Mouse (Mus musculus): ENCODE measurements around the gene Slc2a6.

The Slc2a6 gene

DNA sequence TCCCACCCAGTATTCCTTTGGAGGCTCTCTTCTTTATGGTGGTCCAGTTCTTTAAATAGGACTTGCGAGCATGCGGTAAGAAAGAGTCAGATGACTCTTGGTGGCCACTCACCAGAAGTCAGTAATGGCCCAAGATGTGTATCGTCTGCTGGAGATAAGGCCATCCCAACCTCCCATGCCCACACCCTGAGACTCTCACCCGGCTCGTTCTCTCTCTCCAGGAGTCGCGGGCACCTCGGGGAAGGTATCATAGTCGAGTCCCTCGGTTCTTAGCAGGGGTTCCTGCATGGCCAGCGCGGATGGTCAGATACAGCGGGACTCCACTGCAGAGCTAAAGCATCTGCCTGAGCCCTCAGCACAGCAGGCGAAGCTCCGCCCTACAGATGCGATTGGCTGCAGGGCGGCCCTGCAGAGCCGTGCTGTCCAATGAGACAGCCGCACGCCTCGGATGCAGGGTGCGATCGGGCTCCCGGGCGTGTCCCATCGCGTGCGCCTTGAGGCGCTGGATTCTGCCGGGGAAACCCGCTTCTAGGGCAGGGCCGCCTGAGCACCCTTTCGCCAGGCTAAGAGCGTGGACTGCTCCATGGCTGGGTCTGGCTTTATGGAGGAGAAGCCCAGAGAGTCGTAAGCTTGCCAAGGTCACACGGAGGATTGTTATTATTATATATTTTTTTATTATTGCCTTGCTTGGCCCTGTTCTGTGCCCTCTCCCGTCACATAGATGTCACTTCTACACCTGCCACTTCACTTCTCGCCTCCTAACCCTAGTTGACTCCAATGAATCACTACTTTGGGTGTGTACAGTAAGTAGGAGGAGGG, at the start of gene Slc2a6:
Gene Slc2a6, minus strand, starts transcription at position 381 of the 819 bp plus-strand sequence.
- peak; percentile 94 for DNase-seq (ENCODE audit: low read depth, low spot score)

DNA sequence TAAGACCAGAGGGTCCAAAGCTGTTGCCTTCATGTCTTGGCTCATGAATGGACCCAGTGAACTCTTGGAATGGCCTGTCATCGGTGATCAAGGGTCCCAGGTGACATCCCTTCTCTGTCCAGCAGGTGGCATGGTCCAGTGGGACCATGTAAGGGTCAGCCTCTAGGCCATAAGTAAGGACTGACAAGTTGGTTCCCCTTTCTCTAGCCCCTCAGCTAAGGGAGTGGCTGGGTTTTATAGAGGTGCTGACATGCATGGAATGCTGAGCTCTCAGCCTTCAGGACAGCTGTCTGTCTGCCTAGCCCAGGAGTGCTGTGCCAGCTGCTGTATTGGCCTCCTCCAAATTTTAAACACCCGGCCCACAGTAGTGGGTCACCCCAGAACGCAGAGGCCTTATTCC, 47.7 kb upstream of the Slc2a6 start:
- peak; percentile 43 for DNase-seq (ENCODE audit: low read depth, low spot score)

DNA sequence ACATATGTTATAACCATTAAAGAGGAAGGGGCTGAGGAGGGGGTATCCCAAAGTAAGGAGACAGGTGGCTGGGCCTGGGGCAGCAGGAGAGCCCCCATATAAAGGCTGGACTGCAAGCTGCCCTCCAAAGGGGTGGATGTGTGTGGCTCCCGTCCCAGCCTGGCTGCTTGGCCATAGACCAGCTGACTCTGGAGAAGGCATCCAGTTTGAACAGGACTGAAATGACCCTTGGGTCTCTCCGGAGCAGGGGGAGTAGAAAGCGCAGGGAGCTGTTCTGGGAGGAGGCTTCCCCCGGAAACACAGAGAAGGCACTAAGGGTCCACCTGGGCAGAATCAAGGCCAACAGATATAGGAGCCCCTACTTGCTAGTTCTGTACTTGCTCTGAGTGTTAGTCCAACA, 47.0 kb upstream of the Slc2a6 start:
- no peak for DNase-seq (ENCODE audit: low read depth, low spot score)

DNA sequence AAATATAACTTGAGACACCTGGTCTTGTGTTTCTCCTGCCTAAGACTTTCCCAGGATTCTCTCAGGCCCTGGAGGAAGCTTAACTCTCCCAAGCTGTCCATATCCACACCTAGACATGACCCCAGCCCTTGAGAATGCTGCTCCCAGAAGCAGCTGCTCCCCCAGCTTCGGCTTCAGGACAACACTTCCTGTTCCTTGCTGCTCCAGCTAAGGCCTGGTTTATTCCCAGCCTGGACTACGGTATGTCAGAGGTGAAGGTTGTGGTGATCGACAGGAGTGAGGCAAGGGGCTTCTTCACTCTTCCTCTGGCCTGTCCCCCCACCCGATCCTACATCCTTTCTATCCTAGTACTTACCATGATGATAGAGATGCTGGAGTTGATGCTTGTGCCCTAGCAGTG, 45.6 kb upstream of the Slc2a6 start:
- DNase-seq (ENCODE audit: low read depth, low spot score): no peak

DNA sequence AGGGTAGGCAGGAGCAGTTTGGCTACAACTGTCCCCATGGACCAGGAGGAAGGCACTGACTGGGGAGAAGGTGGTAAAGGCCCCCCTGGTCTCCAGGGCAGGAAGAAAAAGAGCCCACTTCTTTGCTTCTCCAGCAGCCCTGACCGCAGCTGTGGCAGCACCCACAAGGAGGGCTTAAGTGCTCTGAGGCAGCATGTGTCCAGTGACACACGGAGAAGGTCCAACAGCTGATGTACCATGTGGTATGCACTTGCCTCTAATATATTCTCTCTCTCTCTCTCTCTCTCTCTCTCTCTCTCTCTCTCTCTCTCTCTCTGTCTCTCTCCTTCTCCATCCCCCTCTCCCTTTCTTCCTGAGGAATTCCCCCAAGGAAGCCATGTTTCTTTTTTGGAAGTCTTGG, 44.2 kb upstream of the Slc2a6 start, which contains the start of gene Mymk:
Gene Mymk, minus strand, starts transcription at position 202 of the 400 bp plus-strand sequence.
- DNase-seq (ENCODE audit: low read depth, low spot score): no peak

DNA sequence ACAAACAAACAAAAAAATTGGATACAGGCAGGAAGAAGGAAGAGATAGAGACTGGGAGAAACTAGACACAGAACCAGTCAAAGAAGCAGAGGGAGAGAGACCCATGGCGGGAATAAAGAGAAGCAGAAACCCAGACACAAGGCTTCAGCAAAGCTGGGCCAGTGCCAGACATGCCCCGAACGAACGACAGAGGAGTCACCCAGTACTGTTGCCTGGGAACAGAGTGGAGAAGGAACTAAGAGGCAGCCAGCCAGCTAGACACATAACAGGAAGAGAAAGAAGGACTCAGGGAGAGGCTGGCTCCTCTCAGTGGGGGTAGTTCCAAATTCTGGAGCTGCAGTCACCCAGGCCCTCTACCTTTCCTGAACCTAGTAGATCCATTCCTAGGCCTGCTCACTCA, 43.3 kb upstream of the Slc2a6 start:
- DNase-seq (ENCODE audit: low read depth, low spot score): no peak

DNA sequence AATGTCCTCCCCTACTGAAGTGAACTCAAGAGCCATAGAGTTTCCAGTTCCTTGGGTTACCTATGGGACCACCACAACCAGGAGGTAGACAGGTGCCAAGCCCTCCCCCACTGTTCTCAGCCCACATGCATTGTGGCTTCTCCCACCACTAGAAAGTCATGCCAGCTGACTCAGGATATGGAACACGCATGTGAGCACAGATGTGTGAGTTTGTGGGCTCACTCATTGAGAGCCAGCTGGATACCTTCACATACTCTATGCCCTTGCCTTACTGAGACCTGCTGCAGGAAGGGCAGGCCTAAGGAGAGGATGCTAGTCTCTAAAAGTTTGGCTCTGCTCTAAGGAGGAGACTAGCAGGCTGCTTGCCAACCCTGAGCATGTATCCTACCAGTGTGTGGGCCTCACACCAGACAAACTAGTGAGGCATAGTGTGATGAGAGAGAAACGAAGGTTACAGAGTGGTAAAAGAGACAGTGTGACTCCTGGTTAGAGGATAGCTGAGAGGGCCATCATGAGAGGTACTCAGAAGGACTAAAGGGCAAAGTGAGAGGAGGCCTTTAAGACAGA, 42.5 kb upstream of the Slc2a6 start:
- no peak for DNase-seq (ENCODE audit: low read depth, low spot score)

DNA sequence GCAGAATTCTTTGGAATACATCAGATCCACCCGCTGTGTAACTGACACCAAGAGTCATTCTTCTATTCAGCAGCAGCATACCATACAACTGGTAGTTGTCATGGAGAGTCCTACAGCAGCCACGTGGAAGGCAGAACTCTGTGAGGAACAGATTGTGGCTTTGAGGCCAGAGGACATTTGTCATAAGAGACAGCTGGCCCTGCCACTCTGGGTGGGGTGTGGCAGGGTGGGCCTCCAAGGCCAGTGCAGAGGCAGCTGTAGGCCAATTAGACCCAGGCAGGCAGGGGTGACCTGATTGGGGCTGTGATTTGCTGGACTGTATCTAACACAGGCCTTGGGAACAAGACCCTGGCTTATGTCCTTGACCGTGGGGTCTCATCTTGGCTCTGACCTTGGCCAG, 41.8 kb upstream of the Slc2a6 start:
- DNase-seq (ENCODE audit: low read depth, low spot score): no peak

DNA sequence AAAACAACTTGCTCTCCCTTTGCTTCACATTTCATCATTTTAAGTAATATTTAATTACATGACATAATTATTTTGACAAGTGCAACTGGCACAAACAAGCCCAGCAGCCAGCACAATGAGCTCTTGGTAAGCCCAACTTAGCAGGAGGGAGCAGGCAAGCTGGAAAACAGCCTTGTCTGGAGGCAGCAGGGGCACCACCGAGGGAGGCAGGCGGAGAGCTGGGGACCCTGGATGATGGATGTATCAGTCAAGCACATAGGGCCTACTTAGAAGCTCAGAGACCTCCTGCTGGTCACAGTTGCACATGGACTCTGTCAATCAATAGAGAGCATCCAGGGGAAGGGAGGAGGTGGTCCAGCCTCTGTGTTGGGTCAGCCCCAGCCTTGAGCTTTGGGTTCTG, 40.2 kb upstream of the Slc2a6 start:
- no peak for DNase-seq (ENCODE audit: low read depth, low spot score)

DNA sequence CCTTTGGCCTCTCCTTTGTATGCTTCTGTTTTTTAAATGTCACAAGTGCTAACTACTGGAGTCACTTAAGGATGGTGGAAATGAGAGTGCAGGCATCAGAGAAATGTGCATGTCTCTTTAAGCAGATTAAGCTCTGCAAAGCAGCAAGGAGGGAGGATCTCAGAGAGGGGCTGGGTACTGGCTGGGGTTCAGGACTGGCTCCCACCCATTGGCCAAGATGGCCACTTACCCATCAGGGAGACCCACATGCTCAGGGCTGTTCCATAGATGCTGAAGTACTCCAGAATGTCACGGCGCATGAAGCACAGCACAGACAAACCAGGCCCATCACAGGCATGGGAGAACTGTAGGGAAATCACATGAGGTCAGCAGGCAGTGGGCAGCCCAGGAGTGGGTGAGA, 39.3 kb upstream of the Slc2a6 start:
- DNase-seq (ENCODE audit: low read depth, low spot score): no peak

DNA sequence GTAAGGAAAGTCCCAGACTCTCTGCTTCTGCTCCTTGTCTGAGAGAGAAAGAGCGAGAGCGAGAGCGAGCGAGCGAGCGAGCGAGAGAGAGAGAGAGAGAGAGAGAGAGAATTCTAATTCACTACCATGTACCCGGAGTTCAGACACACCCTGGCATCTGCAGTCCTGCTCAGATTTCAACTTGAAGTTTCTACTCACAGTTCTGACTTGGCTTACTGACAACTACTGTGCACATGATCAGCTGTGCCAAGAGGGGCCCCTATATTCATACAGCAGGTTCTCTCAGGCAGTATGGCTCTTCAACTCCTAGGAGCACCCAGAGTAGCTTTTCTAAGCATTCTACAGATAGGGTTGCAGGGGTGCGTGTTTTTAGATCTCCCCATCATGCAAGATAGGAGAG, 31.4 kb upstream of the Slc2a6 start:
- DNase-seq (ENCODE audit: low read depth, low spot score): no peak

DNA sequence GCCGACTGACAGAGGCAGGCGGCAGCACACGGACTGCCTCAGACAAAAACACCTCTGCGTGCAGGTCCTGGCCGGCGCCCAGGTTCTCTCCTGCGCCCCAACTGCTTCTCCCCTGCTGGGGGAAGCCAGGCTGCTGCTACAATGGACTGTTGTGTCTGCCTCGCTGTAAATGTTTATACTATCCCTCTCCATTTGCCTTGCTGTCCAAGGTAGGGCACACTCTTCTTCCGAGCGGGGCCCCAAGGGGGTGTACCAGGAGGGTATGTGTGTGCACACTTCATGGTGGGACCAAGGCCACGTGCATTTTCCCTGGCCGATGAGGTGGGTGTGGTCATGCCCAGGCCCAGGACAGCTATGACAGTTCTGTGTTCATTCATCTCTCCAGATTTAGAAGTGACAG, 31.0 kb upstream of the Slc2a6 start:
- DNase-seq (ENCODE audit: low read depth, low spot score): no peak

DNA sequence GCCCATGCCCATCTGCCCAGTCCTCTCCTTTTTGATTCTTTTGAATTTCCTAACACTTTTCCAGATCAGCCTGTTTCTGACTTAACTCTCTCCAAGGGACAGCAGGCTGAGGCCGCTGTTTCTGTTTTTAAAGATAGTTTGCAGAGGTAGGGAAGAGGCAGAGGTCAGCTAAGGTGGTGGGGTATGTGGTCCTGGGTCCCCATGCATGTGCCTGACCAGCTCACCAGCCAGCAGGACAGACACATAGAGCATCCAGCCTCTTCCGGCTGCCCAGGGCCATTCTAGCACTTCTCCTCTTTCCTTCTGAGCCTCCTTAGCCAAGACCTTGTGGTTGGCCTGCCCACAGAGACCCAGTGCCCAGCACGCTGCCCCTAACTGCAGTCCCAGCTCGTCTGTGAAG, 30.5 kb upstream of the Slc2a6 start:
- no peak for DNase-seq (ENCODE audit: low read depth, low spot score)

DNA sequence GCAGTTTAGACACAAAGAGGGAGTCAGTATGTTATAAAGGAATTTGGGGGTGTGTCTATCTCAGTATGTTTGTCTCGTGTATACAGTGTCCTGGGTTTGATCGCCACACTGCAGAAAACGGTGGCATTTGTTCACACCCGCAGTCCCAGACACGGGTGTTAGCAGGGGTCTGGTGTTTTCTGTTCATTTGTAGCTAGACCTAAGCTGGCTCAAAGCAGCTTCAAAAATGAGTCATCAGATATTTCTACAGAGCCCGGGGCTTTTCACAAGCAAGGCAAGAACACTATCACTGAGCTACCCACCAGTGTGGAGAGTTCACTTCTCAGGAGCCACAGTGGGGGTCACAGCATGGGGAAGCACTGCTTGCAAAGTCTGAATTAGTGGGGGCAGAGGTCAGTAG, 21.6 kb upstream of the Slc2a6 start:
- no peak for DNase-seq (ENCODE audit: low read depth, low spot score)

DNA sequence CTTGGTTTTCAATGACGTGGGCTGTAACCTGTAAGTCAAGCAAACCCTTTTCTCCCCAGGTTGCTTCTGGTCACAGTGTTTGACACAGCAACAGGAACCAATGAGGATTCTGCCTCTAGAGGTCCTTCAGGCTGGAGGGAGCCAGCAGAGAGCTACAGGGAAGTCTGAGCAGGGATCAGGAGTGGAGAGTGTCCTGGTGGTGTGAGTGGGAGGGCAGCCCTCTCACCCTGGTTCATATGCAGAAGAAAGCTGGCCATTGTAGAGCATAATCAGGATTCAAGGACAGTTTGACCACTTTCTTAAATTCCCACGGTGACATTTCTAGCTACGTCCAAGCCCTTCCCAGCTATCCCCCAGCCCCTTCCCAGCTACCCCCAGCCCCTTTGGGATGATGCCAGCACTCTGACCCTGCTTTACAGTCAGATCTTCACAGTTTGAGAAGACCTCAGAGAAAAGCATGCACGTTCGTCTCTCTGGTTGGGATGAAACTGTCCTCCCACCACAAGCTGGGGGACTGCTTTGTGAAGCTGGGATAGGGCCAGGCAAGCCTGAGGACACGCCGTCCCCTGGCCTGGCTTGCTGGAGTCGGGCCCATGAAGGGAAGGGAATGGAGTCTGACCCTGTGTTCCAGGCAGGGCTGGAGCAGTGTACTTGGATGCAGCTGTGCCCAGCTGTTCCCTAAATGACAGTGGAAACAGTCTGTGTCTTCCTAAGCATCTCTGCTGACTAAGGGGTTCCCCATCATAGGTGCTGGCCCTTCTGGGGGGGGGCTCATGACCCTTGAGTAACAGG, 18.4 kb upstream of the Slc2a6 start:
- no peak for DNase-seq (ENCODE audit: low read depth, low spot score)

DNA sequence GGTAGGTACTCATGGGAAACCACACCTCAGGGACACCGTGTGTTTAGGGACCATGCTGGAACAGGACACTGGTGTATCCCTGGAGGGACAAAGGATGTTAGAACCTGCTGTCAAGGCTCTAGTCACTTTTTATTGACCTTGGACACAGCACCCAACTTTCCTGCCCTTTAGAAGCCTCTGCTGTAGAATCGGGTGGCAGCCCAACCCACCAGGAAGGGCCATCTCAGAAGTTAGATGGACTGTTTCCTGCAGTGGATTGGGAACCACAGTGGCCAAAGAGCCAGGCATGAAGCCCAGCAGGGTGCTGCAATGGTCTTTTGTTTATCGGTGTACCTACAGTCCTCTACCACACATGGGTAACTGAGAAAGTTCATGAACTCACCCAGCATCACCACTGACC, 16.8 kb upstream of the Slc2a6 start:
- no peak for DNase-seq (ENCODE audit: low read depth, low spot score)

DNA sequence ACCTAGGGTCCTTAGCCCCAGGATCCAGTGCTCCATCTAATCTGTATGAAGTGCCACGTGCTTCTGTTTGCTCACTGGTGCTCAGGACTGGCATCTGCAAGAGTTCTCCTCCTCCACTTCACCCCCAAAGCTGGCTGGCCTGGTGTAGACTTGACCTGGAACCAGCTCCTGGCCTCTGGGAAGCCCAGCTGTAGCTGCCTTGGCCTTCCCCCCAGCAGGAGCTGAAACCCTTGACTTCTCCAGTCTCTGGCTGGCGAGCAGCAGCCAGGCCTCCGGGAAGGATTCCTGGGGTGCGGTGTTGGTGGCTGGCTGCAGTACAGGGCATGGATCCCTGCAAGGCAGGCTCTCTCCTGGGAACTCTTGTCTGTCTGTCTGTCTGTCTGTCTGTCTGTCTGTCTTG, 16.4 kb upstream of the Slc2a6 start:
- no peak for DNase-seq (ENCODE audit: low read depth, low spot score)

DNA sequence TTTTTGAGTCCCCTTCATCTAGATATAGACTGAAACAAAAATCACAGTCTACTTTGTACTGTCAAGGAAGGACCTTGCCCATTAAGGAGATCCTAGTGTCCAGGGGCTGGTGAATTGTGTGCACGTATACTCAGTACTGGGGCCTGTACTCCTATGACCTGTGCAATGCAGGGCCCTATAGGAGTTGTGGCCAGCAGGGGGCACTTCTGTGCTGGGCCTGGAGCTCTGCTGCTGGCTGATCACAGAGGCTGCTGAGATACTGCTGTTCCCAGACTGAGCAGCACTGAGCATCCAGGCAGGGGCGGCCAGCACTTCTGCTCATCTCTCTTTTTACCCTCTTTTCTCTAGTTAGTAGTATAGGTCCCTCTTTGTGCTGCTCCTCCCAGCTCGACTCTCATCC, 15.7 kb upstream of the Slc2a6 start:
- peak; percentile 73 for DNase-seq (ENCODE audit: low read depth, low spot score)

DNA sequence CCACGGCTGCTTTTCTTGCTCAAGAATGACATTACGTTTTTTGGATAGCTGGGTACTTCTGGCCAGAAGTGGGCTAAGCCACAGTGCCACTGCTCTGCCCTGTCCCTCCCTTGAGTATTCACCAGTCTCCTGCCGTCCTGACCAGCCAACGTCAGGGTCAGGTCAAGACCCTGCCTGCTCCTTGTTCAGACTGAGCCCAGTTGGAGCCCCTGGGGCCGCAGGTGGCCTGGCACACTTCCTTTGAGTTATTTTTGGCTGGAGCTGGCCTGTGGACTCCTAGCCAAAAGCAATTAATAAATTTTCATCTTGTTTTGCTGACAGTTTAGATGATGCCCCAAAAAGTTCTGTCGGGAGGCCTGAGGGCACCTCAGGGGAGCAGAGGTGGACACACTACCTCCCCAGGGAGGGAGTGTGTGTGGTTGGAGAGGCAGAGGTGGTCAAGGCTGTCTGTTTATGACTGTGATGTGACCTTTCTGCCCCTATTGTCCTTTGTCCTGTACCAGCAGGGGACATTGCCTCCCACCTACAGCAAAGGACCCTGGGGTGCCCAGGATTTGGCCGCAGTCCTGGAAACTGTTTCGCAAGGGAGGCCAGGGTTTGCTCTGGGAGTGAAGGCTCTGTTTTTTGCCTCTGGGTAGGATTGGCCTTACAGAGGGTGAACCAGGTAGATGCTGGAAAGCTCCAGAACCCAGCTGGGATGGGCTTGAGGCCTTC, 14.5 kb upstream of the Slc2a6 start:
- DNase-seq (ENCODE audit: low read depth, low spot score): no peak

DNA sequence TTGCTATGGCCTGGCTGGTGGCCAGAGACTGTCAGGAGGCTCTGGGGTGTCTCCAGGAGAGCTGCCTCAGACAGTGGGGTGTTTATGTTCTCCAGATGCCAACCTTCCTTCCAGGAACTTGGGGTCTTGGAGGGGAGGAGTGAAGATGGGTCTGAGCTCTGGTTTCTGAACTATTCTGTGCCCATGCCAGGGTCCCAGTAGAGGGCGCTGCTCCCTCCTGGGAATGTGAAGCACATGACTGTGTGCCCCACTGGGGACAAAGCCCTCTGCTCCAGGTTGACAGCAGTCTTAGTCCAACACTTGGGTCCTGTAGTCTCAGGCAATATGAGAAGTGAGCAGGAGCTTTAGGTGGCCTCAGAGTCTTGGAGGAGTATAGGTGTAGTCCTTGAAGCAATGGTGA, 11.5 kb upstream of the Slc2a6 start:
- DNase-seq (ENCODE audit: low read depth, low spot score): peak; percentile 68

DNA sequence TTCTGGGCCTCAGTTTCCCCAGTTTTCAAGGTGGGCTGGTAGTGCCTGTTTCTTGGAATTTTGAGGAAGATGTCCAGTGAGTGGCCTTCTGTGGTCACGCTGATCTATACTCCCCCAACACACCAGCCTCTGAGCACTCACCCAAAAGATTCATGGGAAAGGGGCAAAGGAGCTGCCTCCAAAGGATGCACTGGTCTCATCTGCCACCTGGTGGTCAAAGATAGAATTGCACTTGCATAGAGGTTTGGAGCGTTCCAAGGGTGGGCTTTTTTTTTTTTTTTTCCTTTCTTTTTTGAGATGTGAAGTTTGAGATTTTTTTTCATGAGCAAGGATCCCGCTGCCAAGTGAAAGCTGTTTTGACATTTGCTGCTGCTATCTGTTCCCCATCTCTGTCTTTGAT, 10.8 kb upstream of the Slc2a6 start:
- DNase-seq (ENCODE audit: low read depth, low spot score): peak; percentile 78

DNA sequence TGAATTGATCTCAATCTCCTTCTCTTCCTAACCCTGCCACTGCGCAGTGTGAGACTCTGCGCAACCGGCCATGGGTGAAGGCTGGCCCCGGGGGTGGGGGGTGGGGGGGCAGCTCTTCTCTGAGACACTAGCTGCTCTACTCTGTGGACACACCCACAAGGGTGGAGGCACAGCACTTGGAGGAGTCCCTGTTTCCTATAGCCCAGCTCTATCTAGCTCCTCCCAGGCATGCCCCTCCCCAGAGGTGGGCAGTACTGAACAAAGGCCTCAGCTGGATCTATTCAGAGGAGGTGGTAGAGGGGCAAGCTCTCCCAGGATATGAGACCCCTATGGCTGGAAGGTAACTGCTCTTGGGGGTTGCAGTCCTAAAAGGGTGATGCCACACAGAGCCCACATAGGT, 9.2 kb upstream of the Slc2a6 start:
- DNase-seq (ENCODE audit: low read depth, low spot score): peak; percentile 51
